Comparison of ENCODE assay signal across 9 mouse cellular contexts in genomic region chr3:92117930-92118329, GRCm38 (mm10). TPM values are rescaled to one million over a fixed set of nuclear protein-coding genes. Genes with fewer than 3 reads are reported as not detected.
A peak's percentile ranks its signal among the peaks of the same experiment; 100 is the strongest.
DNase-seq lines count a peak whose midpoint lies in the region; ATAC-seq and TF ChIP-seq lines count a peak whose summit lies in the region.
"Had no signal": no experiment of that assay in that cellular context is flagged by ENCODE, and none has a peak within 500 bp of the region (broad histone marks: within the 10 kb centered on the region; RNA-seq: fewer than 3 reads in every experiment).

No protein-coding gene starts in this region.

- no peak overlapping the region for H3K4me2 ChIP-seq in intestine, embryonic 16.5 days (ENCODE audit: low read depth, low read length)
- H3K4me2 ChIP-seq: heart, embryonic 15.5 days had no signal

- H3K4me3 ChIP-seq in MEL (ENCODE audit: control insufficient read depth in 1 of 2, insufficient read depth in 1 of 2, low read depth in 2 of 2, low read length in 2 of 2) = no peak overlapping the region
- no peak overlapping the region for H3K4me3 ChIP-seq in intestine, embryonic 16.5 days (ENCODE audit: low read length)
- H3K4me3 ChIP-seq: heart, embryonic 15.5 days had no signal

- H3K9ac ChIP-seq in MEL (ENCODE audit: control insufficient read depth, low read depth, low read length, poor library complexity, severe bottlenecking) = no peak overlapping the region
- no peak overlapping the region for H3K9ac ChIP-seq in intestine, embryonic 16.5 days (ENCODE audit: low read depth, low read length)
- H3K9ac ChIP-seq: heart, embryonic 15.5 days had no signal

- 36% methylated on average over 3 of the region's 3 CpGs for WGBS in intestine, embryonic 16.5 days

- H3K9me3 ChIP-seq in MEL (replicated peaks; ENCODE audit: insufficient read depth, low read length) = no peaks in the 10 kb centered on the region
- H3K9me3 ChIP-seq in intestine, embryonic 16.5 days (ENCODE audit: control insufficient read depth, low read length) = no peaks in the 10 kb centered on the region
- H3K9me3 ChIP-seq: heart, embryonic 15.5 days had no signal

- TF ChIP-seq CTCF in MEL (IDR thresholded peaks at IDR 0.05 in 2 of 3, conservative IDR thresholded peaks at IDR 0.05 in 1 of 3; ENCODE audit: control insufficient read depth in 1 of 3, insufficient read depth in 1 of 3, low read depth in 2 of 3, low read length in 3 of 3, poor library complexity in 1 of 3, severe bottlenecking in 1 of 3) = peak in 1 of 3 experiments; percentile 18; a peak in 1 of 6 replicates

- TF ChIP-seq RAD21 in MEL (IDR thresholded peaks at IDR 0.05; ENCODE audit: low read depth, low read length) = no peak

- H3K27ac ChIP-seq in MEL (ENCODE audit: control insufficient read depth, low read depth, low read length) = no peak overlapping the region
- no peak overlapping the region for H3K27ac ChIP-seq in intestine, embryonic 16.5 days (ENCODE audit: low read length)
- H3K27ac ChIP-seq: heart, embryonic 15.5 days had no signal

- no peak for TF ChIP-seq EP300 in MEL (IDR thresholded peaks at IDR 0.05; ENCODE audit: low read depth in 1 of 2, low read length in 2 of 2)

- no peaks in the 10 kb centered on the region for H3K36me3 ChIP-seq in MEL (ENCODE audit: control insufficient read depth in 1 of 2, insufficient read depth in 2 of 2, low read length in 2 of 2)
- H3K36me3 ChIP-seq in intestine, embryonic 16.5 days (ENCODE audit: control insufficient read depth, insufficient read depth, low read length) = no peaks in the 10 kb centered on the region
- H3K36me3 ChIP-seq: heart, embryonic 15.5 days had no signal

- H3K4me1 ChIP-seq in MEL (ENCODE audit: control insufficient read depth in 1 of 2, insufficient read depth in 2 of 2, low read length in 2 of 2) = no peaks in the 10 kb centered on the region
- H3K4me1 ChIP-seq in intestine, embryonic 16.5 days (ENCODE audit: control insufficient read depth, insufficient read depth, low read length) = no peaks in the 10 kb centered on the region
- H3K4me1 ChIP-seq: heart, embryonic 15.5 days had no signal

- DNase-seq in layer of hippocampus, postnatal 10 days (ENCODE audit: low spot score in 2 of 2) = peak; percentile 2 to 12
- no peak for DNase-seq in layer of hippocampus, postnatal 36 days
- DNase-seq in 416B (ENCODE audit: low read depth) = peak; percentile 52
- peak; percentile 5 for DNase-seq in MEL (ENCODE audit: low read depth, low spot score)
- DNase-seq in thymus, postnatal 36 days = no peak
- no peak for DNase-seq in MN1 (ENCODE audit: low spot score)

- H3K27me3 ChIP-seq in MEL (ENCODE audit: control insufficient read depth in 1 of 2, insufficient read depth in 2 of 2, low read length in 2 of 2) = no peaks in the 10 kb centered on the region
- no peaks in the 10 kb centered on the region for H3K27me3 ChIP-seq in intestine, embryonic 16.5 days (replicated peaks; ENCODE audit: control insufficient read depth, insufficient read depth, low read length)
- H3K27me3 ChIP-seq: heart, embryonic 15.5 days had no signal

- TF ChIP-seq POLR2A in MEL (IDR thresholded peaks at IDR 0.05; ENCODE audit: control insufficient read depth in 1 of 2, insufficient read depth in 1 of 2, low read depth in 1 of 2, low read length in 2 of 2, poor library complexity in 1 of 2) = no peak

- no peaks in the 10 kb centered on the region for H3K79me2 ChIP-seq in MEL (ENCODE audit: control insufficient read depth, insufficient read depth, low read length, poor library complexity)

- ATAC-seq in intestine, embryonic 16.5 days = peak; percentile 42; the same call in 1 of the 2 replicates

TF ChIP-seq in MEL, 35 proteins besides CTCF, POLR2A, EP300 and RAD21:
- TF ChIP-seq MXI1 (IDR thresholded peaks at IDR 0.05; ENCODE audit: low read depth, low read length) = no peak
- no peak for TF ChIP-seq SMC3 (IDR thresholded peaks at IDR 0.05; ENCODE audit: low read depth, low read length)
- no peak for TF ChIP-seq MYB (IDR thresholded peaks at IDR 0.05; ENCODE audit: low read depth, low read length)
- no peak for TF ChIP-seq GABPA (IDR thresholded peaks at IDR 0.05; ENCODE audit: low read depth, low read length)
- no peak for TF ChIP-seq KAT2A (conservative IDR thresholded peaks at IDR 0.05; ENCODE audit: low read depth, low read length)
- TF ChIP-seq UBTF (IDR thresholded peaks at IDR 0.05; ENCODE audit: borderline replicate concordance, insufficient read depth, low read depth, low read length) = no peak
- TF ChIP-seq TBP (IDR thresholded peaks at IDR 0.05; ENCODE audit: low read depth, low read length) = no peak
- TF ChIP-seq NRF1 (IDR thresholded peaks at IDR 0.05; ENCODE audit: insufficient read depth, low read depth, low read length, poor library complexity, severe bottlenecking) = no peak
- TF ChIP-seq TCF12 (IDR thresholded peaks at IDR 0.05; ENCODE audit: low read depth, low read length) = no peak
- no peak for TF ChIP-seq ETS1 (IDR thresholded peaks at IDR 0.05; ENCODE audit: low read depth, low read length)
- TF ChIP-seq CHD2 (IDR thresholded peaks at IDR 0.05; ENCODE audit: low read length) = no peak
- TF ChIP-seq JUND (IDR thresholded peaks at IDR 0.05; ENCODE audit: low read depth, low read length) = no peak

RNA-seq across cellular contexts. Expression of gene Prr9, which starts 5.8 kb away (rescaled TPM):
- total RNA-seq in layer of hippocampus, postnatal 10 days (2021) = not detected
- not detected for total RNA-seq in layer of hippocampus, postnatal 36 days (2021)
- total RNA-seq in MEL (2012; rRNA removed) = not detected in 2 replicates
- not detected for polyA plus RNA-seq in MEL (2012; ENCODE audit: insufficient read depth in 1 of 2, insufficient read length in 2 of 2, low read depth in 1 of 2, low replicate concordance in 2 of 2, missing spikeins in 1 of 2)
- polyA plus RNA-seq in intestine, embryonic 16.5 days (2015; fragmentation: Nextera tagmentation; extraction: Ambion mirVana) = not detected in 2 replicates
- polyA plus RNA-seq: heart, embryonic 15.5 days; lung, embryonic 16.5 days had no signal

RNA-seq across cellular contexts. Expression of gene Lelp1, which starts 24.6 kb away (rescaled TPM):
- total RNA-seq in layer of hippocampus, postnatal 10 days (2021) = not detected
- not detected for total RNA-seq in layer of hippocampus, postnatal 36 days (2021)
- not detected in 2 replicates for total RNA-seq in MEL (2012; rRNA removed)
- not detected for polyA plus RNA-seq in MEL (2012; ENCODE audit: insufficient read depth in 1 of 2, insufficient read length in 2 of 2, low read depth in 1 of 2, low replicate concordance in 2 of 2, missing spikeins in 1 of 2)
- polyA plus RNA-seq in intestine, embryonic 16.5 days (2015; fragmentation: Nextera tagmentation; extraction: Ambion mirVana) = not detected in 2 replicates
- polyA plus RNA-seq: heart, embryonic 15.5 days; lung, embryonic 16.5 days had no signal

RNA-seq across cellular contexts. Expression of gene Lor, which starts 35.0 kb away (rescaled TPM):
- total RNA-seq in layer of hippocampus, postnatal 10 days (2021) = 1 to 10 TPM; 6.6 to 6.8 TPM
- 1 to 10 TPM; 3.0 to 4.1 TPM for total RNA-seq in layer of hippocampus, postnatal 36 days (2021)
- total RNA-seq in MEL (2012; rRNA removed) = not detected in 2 replicates
- polyA plus RNA-seq in MEL (2012; ENCODE audit: insufficient read depth in 1 of 2, insufficient read length in 2 of 2, low read depth in 1 of 2, low replicate concordance in 2 of 2, missing spikeins in 1 of 2) = not detected
- polyA plus RNA-seq in intestine, embryonic 16.5 days (2015; fragmentation: Nextera tagmentation; extraction: Ambion mirVana) = 0.17 and 0.50 TPM in 2 replicates

Comparison
In these comparisons a context has a peak if more than half of its experiments do, and no peak if none do; other contexts are left out.
1. DNase-seq: peak in layer of hippocampus, postnatal 10 days (2 of 2), 416B (single experiment) and MEL (single experiment); none in layer of hippocampus, postnatal 36 days (0 of 2), thymus, postnatal 36 days (0 of 2) and MN1 (single experiment).